9 mouse cellular contexts compared by ENCODE assay signal in genomic region chrX:141158160-141158559, GRCm38 (mm10).
DNase-seq lines count a peak whose midpoint lies in the region; ATAC-seq and TF ChIP-seq lines count a peak whose summit lies in the region.
"Had no signal": no experiment of that assay in that cellular context is flagged by ENCODE, and none has a peak within 500 bp of the region (broad histone marks: within the 10 kb centered on the region; RNA-seq: fewer than 3 reads in every experiment).

No protein-coding gene starts in this region.

- H3K4me2 ChIP-seq in limb, embryonic 11.5 days (ENCODE audit: low read depth, severe bottlenecking): no peak overlapping the region
- H3K4me2 ChIP-seq in forebrain, embryonic 11.5 days (ENCODE audit: low read depth, low read length, severe bottlenecking): no peak overlapping the region
- H3K4me2 ChIP-seq: neural tube, embryonic 13.5 days had no signal

- peak; percentile 73 for TF ChIP-seq CTCF in Patski (IDR thresholded peaks at IDR 0.05)

- H3K4me1 ChIP-seq in limb, embryonic 11.5 days (ENCODE audit: control insufficient read depth, insufficient read depth, low read length): no peaks in the 10 kb centered on the region
- no peaks in the 10 kb centered on the region for H3K4me1 ChIP-seq in limb, embryonic 10.5 days
- H3K4me1 ChIP-seq in forebrain, embryonic 11.5 days (replicated peaks; ENCODE audit: control insufficient read depth, insufficient read depth, low read length): no peaks in the 10 kb centered on the region
- H3K4me1 ChIP-seq: neural tube, embryonic 13.5 days had no signal

- 45% methylated on average over 4 of the region's 4 CpGs for WGBS in limb, embryonic 11.5 days
- WGBS in limb, embryonic 10.5 days: 38% methylated on average over 4 of the region's 4 CpGs
- 45% methylated on average over 4 of the region's 4 CpGs for WGBS in forebrain, embryonic 11.5 days

- no peak overlapping the region for H3K4me3 ChIP-seq in limb, embryonic 11.5 days (ENCODE audit: low read depth, low read length)
- H3K4me3 ChIP-seq in limb, embryonic 10.5 days: no peak overlapping the region
- H3K4me3 ChIP-seq in forebrain, embryonic 11.5 days (ENCODE audit: low read depth, low read length): no peak overlapping the region
- H3K4me3 ChIP-seq: neural tube, embryonic 13.5 days had no signal

- no peaks in the 10 kb centered on the region for H3K9me3 ChIP-seq in limb, embryonic 11.5 days (ENCODE audit: control insufficient read depth, low read length)
- H3K9me3 ChIP-seq in limb, embryonic 10.5 days (replicated peaks): no peaks in the 10 kb centered on the region
- H3K9me3 ChIP-seq in forebrain, embryonic 11.5 days (ENCODE audit: control insufficient read depth, low read length): no peaks in the 10 kb centered on the region
- H3K9me3 ChIP-seq: neural tube, embryonic 13.5 days had no signal

- DNase-seq in cerebellum, postnatal 14 days: peak; percentile 10 to 14
- no peak for DNase-seq in cerebellum, adult 11-12 months
- peak; percentile 29 for DNase-seq in limb, embryonic 11.5 days (ENCODE audit: low spot score)
- DNase-seq in limb, embryonic 10.5 days (ENCODE audit: low spot score): no peak
- DNase-seq in Patski (ENCODE audit: low read depth, low spot score): peak; percentile 37
- DNase-seq in lung, postnatal 25 days (ENCODE audit: low spot score): peak; percentile 20
- DNase-seq in urinary bladder, postnatal 36 days (ENCODE audit: low spot score in 2 of 2): no peak
- DNase-seq in forebrain, embryonic 11.5 days (ENCODE audit: low spot score): no peak

- H3K36me3 ChIP-seq in limb, embryonic 11.5 days (ENCODE audit: control insufficient read depth, insufficient read depth, low read length): no peaks in the 10 kb centered on the region
- H3K36me3 ChIP-seq in limb, embryonic 10.5 days: no peaks in the 10 kb centered on the region
- H3K36me3 ChIP-seq in forebrain, embryonic 11.5 days (ENCODE audit: control insufficient read depth, insufficient read depth, low read length): no peaks in the 10 kb centered on the region
- H3K36me3 ChIP-seq: neural tube, embryonic 13.5 days had no signal

- CTCF ChIA-PET in Patski (lab: Charles Lee): interaction anchor here (1.4 kb wide), 1 partner anchor 8 kb away, joined by 3 read pairs; no protein-coding TSS in a partner anchor

- in situ Hi-C loops in Patski (cut with MboI; ENCODE audit: low pct_unique_long_range_greater_than_20kb): no loop called here

- H3K27me3 ChIP-seq in limb, embryonic 11.5 days (ENCODE audit: control insufficient read depth, insufficient read depth, low read length): peaks cover 5% of the 10 kb centered on the region; the same call in 1 of the 2 replicates
- peaks cover 94% of the 10 kb centered on the region for H3K27me3 ChIP-seq in limb, embryonic 10.5 days (ENCODE audit: low read depth, poor library complexity, severe bottlenecking)
- no peaks in the 10 kb centered on the region for H3K27me3 ChIP-seq in Patski
- peaks cover 4% of the 10 kb centered on the region for H3K27me3 ChIP-seq in forebrain, embryonic 11.5 days (ENCODE audit: control insufficient read depth, insufficient read depth, low read length)

- ATAC-seq in limb, embryonic 11.5 days (ENCODE audit: insufficient number of reproducible peaks, low FRiP score, low TSS enrichment, low read depth): no peak
- ATAC-seq in Patski: no peak
- no peak for ATAC-seq in forebrain, embryonic 11.5 days (replicated peaks; ENCODE audit: low FRiP score)

- H3K9ac ChIP-seq in limb, embryonic 11.5 days (ENCODE audit: low read length): no peak overlapping the region
- no peak overlapping the region for H3K9ac ChIP-seq in forebrain, embryonic 11.5 days (ENCODE audit: low read length)
- H3K9ac ChIP-seq: neural tube, embryonic 13.5 days had no signal

- POLR2A ChIA-PET in Patski (lab: Charles Lee): no interaction called here

- no peak overlapping the region for H3K27ac ChIP-seq in limb, embryonic 11.5 days (replicated peaks; ENCODE audit: low read depth, low read length)
- no peak overlapping the region for H3K27ac ChIP-seq in limb, embryonic 10.5 days
- H3K27ac ChIP-seq in forebrain, embryonic 11.5 days (ENCODE audit: low read depth, low read length): no peak overlapping the region
- H3K27ac ChIP-seq: neural tube, embryonic 13.5 days had no signal

Comparison
In these comparisons a context has a peak if more than half of its experiments do, and no peak if none do; other contexts are left out.
1. DNase-seq: peak in cerebellum, postnatal 14 days (2 of 2), limb, embryonic 11.5 days (single experiment), Patski (single experiment) and lung, postnatal 25 days (single experiment); none in cerebellum, adult 11-12 months (single experiment), limb, embryonic 10.5 days (single experiment), urinary bladder, postnatal 36 days (0 of 2) and forebrain, embryonic 11.5 days (single experiment).